Mouse (Mus musculus): Measurements from ENCODE around the gene Best3.

- TF ChIP-seq POLR2A (IDR thresholded peaks at IDR 0.05; ENCODE audit: insufficient read length, low read depth) (no peak), E2F4 (IDR thresholded peaks at IDR 0.05; ENCODE audit: insufficient read depth) (no peak)
Observed at GRCm38 (mm10) chr10:117049961-117050597, 64.0 kb downstream of the Best3 start.

All from myocyte (in vitro differentiated cells).